Mouse (Mus musculus) megakaryocyte, adult 5-6 weeks (primary cell): Measurements from ENCODE around the gene Syt14. TPM values are rescaled to one million over a fixed set of nuclear protein-coding genes. Genes with fewer than 3 reads are reported as not detected.

Experiments used
- ATAC-seq: 2 replicates; pipeline ENCODE4 v1.8.0; 2016; ENCODE audit warnings: mild to moderate bottlenecking, inconsistent platforms; ENCODE audit not compliant: poor library complexity, severe bottlenecking
- total RNA-seq, 2 experiments: library from RNA; stranded (forward) in 1 of 2; stranded (reverse) in 1 of 2; fragments of 153-499, 151-499 nt in 1 of 2; fragments of 221-1000, 200-1000 nt in 1 of 2; gene quantifications; 2 replicates each; pipeline versions ENCODE4 v1.2.3 to v1.2.4; 2015 to 2017

The Syt14 gene
- total RNA-seq (2015) (not detected in 2 replicates), total RNA-seq (2017) (not detected in 2 replicates)

- peak; percentile 60 for ATAC-seq
Measured at GRCm38 (mm10) chr1:193035371-193036238, at the start of gene Syt14. TSS of gene Syt14 (minus strand) at chr1:193035775.

GRCm38 (mm10) chr1:193084016-193084415, 48.4 kb upstream of the Syt14 start:
- ATAC-seq, result no peak

- no peak for ATAC-seq
Measured at GRCm38 (mm10) chr1:193083051-193083450, 47.5 kb upstream of the Syt14 start.

- ATAC-seq, result no peak
Measured at GRCm38 (mm10) chr1:193082311-193082921, 46.8 kb upstream of the Syt14 start.

GRCm38 (mm10) chr1:193062618-193063017, 27.0 kb upstream of the Syt14 start:
- ATAC-seq, result no peak

- ATAC-seq, result peak; percentile 99
Measured at GRCm38 (mm10) chr1:193060167-193060566, 24.6 kb upstream of the Syt14 start.

GRCm38 (mm10) chr1:193059596-193059995, 24.0 kb upstream of the Syt14 start:
- ATAC-seq, result no peak

- no peak for ATAC-seq
Measured at GRCm38 (mm10) chr1:193054401-193054800, 18.8 kb upstream of the Syt14 start.

GRCm38 (mm10) chr1:193053065-193053464, 17.5 kb upstream of the Syt14 start:
- ATAC-seq, result no peak

- ATAC-seq, result no peak
Measured at GRCm38 (mm10) chr1:193047616-193048015, 12.0 kb upstream of the Syt14 start.

- ATAC-seq, result no peak
Measured at GRCm38 (mm10) chr1:193042760-193043295, 7.3 kb upstream of the Syt14 start.

GRCm38 (mm10) chr1:193034951-193035370, 614 bp downstream of the Syt14 start:
- ATAC-seq, result no peak

GRCm38 (mm10) chr1:193024311-193024710, 11.3 kb downstream of the Syt14 start:
- ATAC-seq, result no peak

GRCm38 (mm10) chr1:193012351-193012750, 23.2 kb downstream of the Syt14 start:
- ATAC-seq, result no peak

GRCm38 (mm10) chr1:193011000-193011769, 24.4 kb downstream of the Syt14 start:
- no peak for ATAC-seq

GRCm38 (mm10) chr1:193004581-193004980, 31.0 kb downstream of the Syt14 start:
- ATAC-seq, result no peak

GRCm38 (mm10) chr1:193003953-193004352, 31.6 kb downstream of the Syt14 start:
- ATAC-seq, result no peak

- peak; percentile 48 for ATAC-seq
Measured at GRCm38 (mm10) chr1:193002307-193002706, 33.3 kb downstream of the Syt14 start.

- peak; percentile 25; the same call in 1 of the 2 replicates for ATAC-seq
Measured at GRCm38 (mm10) chr1:193001587-193001986, 34.0 kb downstream of the Syt14 start.

GRCm38 (mm10) chr1:193000908-193001307, 34.7 kb downstream of the Syt14 start:
- no peak for ATAC-seq
